ENCODE assay signal across 8 mouse cellular contexts in the genomic region with DNA sequence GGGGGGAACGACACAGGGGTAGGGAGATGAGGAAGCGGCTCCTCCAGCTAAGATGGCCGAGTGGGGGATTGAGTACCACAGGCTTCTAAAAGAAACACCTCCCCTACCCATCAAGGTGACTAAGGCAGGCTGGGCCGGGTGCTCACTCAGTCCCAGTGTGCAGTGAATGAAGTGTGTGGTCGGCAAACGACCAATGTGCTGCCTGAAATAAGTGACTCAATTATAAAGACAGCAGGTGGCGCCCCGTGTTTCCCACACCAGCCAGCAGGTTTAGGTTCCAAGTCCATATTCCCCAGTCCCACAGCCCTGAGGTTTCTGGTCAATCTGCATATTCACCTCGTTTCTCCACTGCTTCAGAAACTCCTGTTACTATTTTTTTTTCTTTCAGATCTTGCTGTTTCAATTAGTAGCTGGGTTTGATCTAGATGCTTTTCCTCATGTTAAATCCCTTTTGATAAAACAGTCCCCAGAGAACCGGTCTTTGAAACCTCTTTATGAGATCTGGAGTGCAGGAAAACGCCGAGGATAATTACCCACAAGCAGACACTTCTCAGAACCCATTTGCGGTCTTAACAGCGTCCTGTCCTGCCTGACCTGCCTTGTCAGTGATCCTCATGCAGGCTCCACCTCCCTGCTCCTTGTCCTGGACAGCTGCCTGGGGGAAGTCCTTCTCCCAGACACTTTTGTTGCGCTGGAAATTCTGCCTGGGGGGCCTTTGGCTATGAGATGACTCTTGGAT. TPM values are rescaled to one million over a fixed set of nuclear protein-coding genes. Genes with fewer than 3 reads are reported as not detected.
DNase-seq lines count a peak whose midpoint lies in the region; ATAC-seq and TF ChIP-seq lines count a peak whose summit lies in the region.

No protein-coding gene starts in this region.

- 41% methylated on average over 15 of the region's 15 CpGs for WGBS in neural tube, embryonic 11.5 days
- 31% methylated on average over 15 of the region's 15 CpGs for WGBS in neural tube, embryonic 15.5 days
- WGBS in embryonic facial prominence, embryonic 14.5 days: 25% methylated on average over 15 of the region's 15 CpGs
- WGBS in limb, embryonic 10.5 days: 29% methylated on average over 15 of the region's 15 CpGs
- 26% methylated on average over 15 of the region's 15 CpGs for WGBS in midbrain, postnatal 0 days

- H3K27me3 ChIP-seq in neural tube, embryonic 11.5 days (ENCODE audit: control insufficient read depth, insufficient read depth, low read length): no peaks in the 10 kb centered on the region
- H3K27me3 ChIP-seq in neural tube, embryonic 15.5 days (replicated peaks): no peaks in the 10 kb centered on the region
- H3K27me3 ChIP-seq in embryonic facial prominence, embryonic 14.5 days (replicated peaks; ENCODE audit: control insufficient read depth, insufficient read depth, low read length): no peaks in the 10 kb centered on the region
- peaks cover 9% of the 10 kb centered on the region; the same call in 1 of the 2 replicates for H3K27me3 ChIP-seq in limb, embryonic 10.5 days (ENCODE audit: low read depth, poor library complexity, severe bottlenecking)
- no peaks in the 10 kb centered on the region for H3K27me3 ChIP-seq in midbrain, postnatal 0 days (ENCODE audit: insufficient read depth, low read length)

- H3K4me1 ChIP-seq in neural tube, embryonic 11.5 days (ENCODE audit: control insufficient read depth, insufficient read depth, low read length): 0 out of 2 replicates have a peak, but pooled peaks cover 3% of the 10 kb centered on the region
- H3K4me1 ChIP-seq in neural tube, embryonic 15.5 days: peaks cover 24% of the 10 kb centered on the region; the same call in 1 of the 2 replicates
- peaks cover 4% of the 10 kb centered on the region; the same call in 1 of the 2 replicates for H3K4me1 ChIP-seq in embryonic facial prominence, embryonic 14.5 days (ENCODE audit: control insufficient read depth, insufficient read depth, low read length)
- peaks cover 23% of the 10 kb centered on the region for H3K4me1 ChIP-seq in limb, embryonic 10.5 days
- peaks cover 3% of the 10 kb centered on the region; the same call in 1 of the 2 replicates for H3K4me1 ChIP-seq in midbrain, postnatal 0 days (ENCODE audit: insufficient read depth, low read length)

- DNase-seq in neural tube, embryonic 11.5 days (ENCODE audit: low spot score): peak; percentile 33
- DNase-seq in adrenal gland, adult 8-10 months: peak; percentile 51
- DNase-seq in embryonic facial prominence, embryonic 14.5 days (ENCODE audit: low spot score): peak; percentile 69
- DNase-seq in limb, embryonic 10.5 days (ENCODE audit: low spot score): peak; percentile 57
- DNase-seq in midbrain, postnatal 0 days (ENCODE audit: low spot score): peak; percentile 64
- DNase-seq in thymus, postnatal 25 days: peak; percentile 57

- TF ChIP-seq CTCF in midbrain, postnatal 0 days (IDR thresholded peaks at IDR 0.05): peak; percentile 70

- H3K4me3 ChIP-seq in neural tube, embryonic 11.5 days (ENCODE audit: low read depth, low read length): no peak overlapping the region
- H3K4me3 ChIP-seq in neural tube, embryonic 15.5 days (replicated peaks): no peak overlapping the region
- no peak overlapping the region for H3K4me3 ChIP-seq in embryonic facial prominence, embryonic 14.5 days (ENCODE audit: low read depth, low read length)
- H3K4me3 ChIP-seq in limb, embryonic 10.5 days: no peak overlapping the region
- no peak overlapping the region for H3K4me3 ChIP-seq in midbrain, postnatal 0 days (ENCODE audit: low read depth, low read length)

- no peak overlapping the region for H3K9ac ChIP-seq in neural tube, embryonic 11.5 days (ENCODE audit: low read length)
- no peak overlapping the region for H3K9ac ChIP-seq in neural tube, embryonic 15.5 days (replicated peaks)
- no peak overlapping the region for H3K9ac ChIP-seq in embryonic facial prominence, embryonic 14.5 days (ENCODE audit: low read depth, low read length)
- H3K9ac ChIP-seq in midbrain, postnatal 0 days (replicated peaks; ENCODE audit: low read length, poor library complexity, severe bottlenecking): no peak overlapping the region

- no peaks in the 10 kb centered on the region for H3K36me3 ChIP-seq in neural tube, embryonic 11.5 days (ENCODE audit: control insufficient read depth, insufficient read depth, low read length)
- no peaks in the 10 kb centered on the region for H3K36me3 ChIP-seq in neural tube, embryonic 15.5 days
- no peaks in the 10 kb centered on the region for H3K36me3 ChIP-seq in embryonic facial prominence, embryonic 14.5 days (ENCODE audit: control insufficient read depth, insufficient read depth, low read length)
- H3K36me3 ChIP-seq in limb, embryonic 10.5 days: no peaks in the 10 kb centered on the region
- H3K36me3 ChIP-seq in midbrain, postnatal 0 days (ENCODE audit: insufficient read depth, low read length): no peaks in the 10 kb centered on the region

- no peaks in the 10 kb centered on the region for H3K9me3 ChIP-seq in neural tube, embryonic 11.5 days (ENCODE audit: control insufficient read depth, low read length)
- no peaks in the 10 kb centered on the region for H3K9me3 ChIP-seq in neural tube, embryonic 15.5 days (replicated peaks)
- H3K9me3 ChIP-seq in embryonic facial prominence, embryonic 14.5 days (ENCODE audit: control insufficient read depth, low read length): no peaks in the 10 kb centered on the region
- no peaks in the 10 kb centered on the region for H3K9me3 ChIP-seq in limb, embryonic 10.5 days (replicated peaks)
- no peaks in the 10 kb centered on the region for H3K9me3 ChIP-seq in midbrain, postnatal 0 days (ENCODE audit: low read length)

- H3K4me2 ChIP-seq in neural tube, embryonic 11.5 days (ENCODE audit: low read depth): no peak overlapping the region
- no peak overlapping the region for H3K4me2 ChIP-seq in neural tube, embryonic 15.5 days
- no peak overlapping the region for H3K4me2 ChIP-seq in embryonic facial prominence, embryonic 14.5 days (ENCODE audit: low read depth, low read length)
- H3K4me2 ChIP-seq in midbrain, postnatal 0 days (ENCODE audit: low read depth, low read length, poor library complexity, severe bottlenecking): no peak overlapping the region

- no peak for ATAC-seq in neural tube, embryonic 11.5 days (ENCODE audit: insufficient read depth, low FRiP score, low TSS enrichment)
- ATAC-seq in neural tube, embryonic 15.5 days (ENCODE audit: low FRiP score): no peak
- peak; percentile 64 for ATAC-seq in embryonic facial prominence, embryonic 14.5 days (ENCODE audit: low read depth)
- ATAC-seq in hematopoietic stem cell, adult 5-6 weeks (replicated peaks in 1 of 2; ENCODE audit: insufficient read depth in 1 of 2, low FRiP score in 2 of 2, low TSS enrichment in 1 of 2, low read depth in 1 of 2, poor library complexity in 2 of 2, severe bottlenecking in 2 of 2): peak; percentile 56 to 80; a peak in 3 of 4 replicates
- no peak for ATAC-seq in midbrain, postnatal 0 days (ENCODE audit: low FRiP score)

- no peak overlapping the region for H3K27ac ChIP-seq in neural tube, embryonic 11.5 days (ENCODE audit: low read depth, low read length)
- no peak overlapping the region for H3K27ac ChIP-seq in neural tube, embryonic 15.5 days (replicated peaks)
- no peak overlapping the region for H3K27ac ChIP-seq in embryonic facial prominence, embryonic 14.5 days (replicated peaks; ENCODE audit: low read depth, low read length)
- no peak overlapping the region for H3K27ac ChIP-seq in limb, embryonic 10.5 days
- H3K27ac ChIP-seq in midbrain, postnatal 0 days (ENCODE audit: low read depth, low read length): no peak overlapping the region

RNA-seq across cellular contexts. Expression of a gene that starts 27.5 kb away (rescaled TPM):
- polyA plus RNA-seq in neural tube, embryonic 11.5 days (2014; fragmentation: Nextera tagmentation; extraction: Ambion mirVana): 12.5 and 12.6 TPM in 2 replicates
- polyA plus RNA-seq in neural tube, embryonic 15.5 days (2015; fragmentation: Nextera tagmentation; extraction: Ambion mirVana): 11.7 and 12.7 TPM in 2 replicates
- 10 to 100 TPM; 55.7 to 76.3 (median 61.3) TPM for total RNA-seq in adrenal gland, adult 8-10 months (2022)
- 19.7 and 22.5 TPM in 2 replicates for polyA plus RNA-seq in embryonic facial prominence, embryonic 14.5 days (2014; fragmentation: Nextera tagmentation; extraction: Ambion mirVana)
- total RNA-seq in hematopoietic stem cell, adult 5-6 weeks (2017): 9.7 and 11.4 TPM in 2 replicates
- 20.3 and 22.3 TPM in 2 replicates for polyA plus RNA-seq in limb, embryonic 10.5 days (2016; fragmentation: Nextera tagmentation; extraction: Ambion mirVana)
- total RNA-seq in midbrain, postnatal 0 days (2014; rRNA removed): 21.3 and 26.0 TPM in 2 replicates
- 11.8 and 12.0 TPM in 2 replicates for polyA plus RNA-seq in midbrain, postnatal 0 days (2015; fragmentation: Nextera tagmentation; extraction: Ambion mirVana)

Comparison
In these comparisons a context has a peak if more than half of its experiments do, and no peak if none do; other contexts are left out.
1. ATAC-seq: peak in embryonic facial prominence, embryonic 14.5 days (single experiment) and hematopoietic stem cell, adult 5-6 weeks (2 of 2); none in neural tube, embryonic 11.5 days (single experiment), neural tube, embryonic 15.5 days (single experiment) and midbrain, postnatal 0 days (single experiment).
2. Peak in every context shown above with its lines, with median percentiles within 50 percentile points of each other: DNase-seq.